Mouse (Mus musculus) cerebellum, adult 2 months (tissue): ENCODE data around the gene Gpr62.

Source experiments
- CTCF ChIP-seq: fragments of 200-500 bp; IDR thresholded peaks from 2 replicates; pipeline ENCODE4 v1.5.1; 2011; ENCODE audit warnings: low read depth, mild to moderate bottlenecking, control low read depth, low read length, moderate library complexity, borderline replicate concordance; ENCODE audit not compliant: insufficient read depth
- POLR2A ChIP-seq: fragments of 200-500 bp; IDR thresholded peaks from 2 replicates; pipeline ENCODE4 v1.6.1; 2011; ENCODE audit warnings: low read length, control low read depth, borderline replicate concordance; ENCODE audit not compliant: insufficient read depth

- peak; percentile 59 for TF ChIP-seq CTCF
- TF ChIP-seq POLR2A: peak; percentile 47; the same call in 1 of the 2 replicates
These were observed 18.4 kb downstream of the Gpr62 start, which contains the start of the genes Abhd14b and Abhd14a for GRCm38 (mm10) chr9:106447348-106447747.
